Mouse (Mus musculus) embryonic fibroblast, embryonic 13.5 days (primary cell): ENCODE measurements around the gene Ybx3. TPM values are rescaled to one million over a fixed set of nuclear protein-coding genes. Genes with fewer than 3 reads are reported as not detected.

ENCODE experiments used
- H3K27ac ChIP-seq: 2 replicates; pipeline ENCODE4 v1.5.1; 2012; ENCODE audit warnings: low read length, control low read depth, inconsistent platforms; ENCODE audit not compliant: insufficient read depth
- H3K4me1 ChIP-seq: 2 replicates; pipeline ENCODE4 v1.6.1; 2011; ENCODE audit warnings: low read length; ENCODE audit not compliant: control insufficient read depth, insufficient read depth
- H3K4me3 ChIP-seq: 2 replicates; pipeline ENCODE4 v1.5.1; 2011; ENCODE audit warnings: mild to moderate bottlenecking, control low read depth, low read length; ENCODE audit not compliant: insufficient read depth
- CTCF ChIP-seq: IDR thresholded peaks from 2 replicates; pipeline ENCODE4 v1.5.1; 2011; ENCODE audit warnings: mild to moderate bottlenecking, control low read depth, low read length, moderate library complexity, borderline replicate concordance; ENCODE audit not compliant: insufficient read depth
- POLR2A ChIP-seq: IDR thresholded peaks from 2 replicates; pipeline ENCODE4 v1.6.1; 2011; ENCODE audit warnings: low read depth, mild to moderate bottlenecking, control low read depth, low read length, moderate library complexity
- polyA plus RNA-seq: library from polyadenylated mRNA; stranded (reverse); fragments of >200 nt; gene quantifications from 2 replicates; pipeline ENCODE4 v1.2.4, GENCODE M21; 2011; ENCODE audit warnings: low read depth; ENCODE audit not compliant: missing spikeins, insufficient read length

Ybx3 gene
- 262 and 295 TPM in 2 replicates for polyA plus RNA-seq

- Histone ChIP-seq H3K27ac (peak within 1 kb of the TSS; percentile 63), H3K4me3 (peak within 1 kb of the TSS; percentile 93), H3K4me1 (no peaks in the 10 kb centered on the region; the same call in 1 of the 2 replicates)
Observed at GRCm38 (mm10) chr6:131388040-131389021, at the start of gene Ybx3. Gene Ybx3 (minus strand): TSS chr6:131388476.

DNA sequence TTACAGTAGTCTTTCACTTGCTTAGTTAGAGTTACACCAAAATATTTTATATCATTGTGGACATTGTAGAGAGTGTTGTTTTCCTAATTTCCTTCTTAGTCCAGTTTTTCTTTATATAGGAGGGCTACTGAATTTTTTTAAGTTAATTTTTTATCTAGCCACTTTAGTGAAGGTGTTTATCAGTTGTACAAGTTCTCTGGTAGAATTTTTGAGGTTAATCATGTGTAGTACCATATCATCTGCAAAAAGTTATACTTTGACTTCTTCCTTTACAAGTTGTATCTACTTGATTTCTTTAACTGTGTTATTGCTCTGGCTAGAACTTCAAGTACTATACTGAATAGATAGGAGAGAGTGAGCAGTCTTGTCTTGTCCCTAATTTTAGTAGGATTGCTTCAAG, 48.4 kb upstream of the Ybx3 start:
- no peaks in the 10 kb centered on the region for H3K4me1 ChIP-seq
- TF ChIP-seq CTCF: no peak
- no peak for TF ChIP-seq POLR2A
- no peak overlapping the region for H3K27ac ChIP-seq
- H3K4me3 ChIP-seq: no peak overlapping the region

More at GRCm38 (mm10) chr6:131388040-131389021, at the start of gene Ybx3:
- TF ChIP-seq CTCF (no peak), POLR2A (peak; percentile 57)

DNA sequence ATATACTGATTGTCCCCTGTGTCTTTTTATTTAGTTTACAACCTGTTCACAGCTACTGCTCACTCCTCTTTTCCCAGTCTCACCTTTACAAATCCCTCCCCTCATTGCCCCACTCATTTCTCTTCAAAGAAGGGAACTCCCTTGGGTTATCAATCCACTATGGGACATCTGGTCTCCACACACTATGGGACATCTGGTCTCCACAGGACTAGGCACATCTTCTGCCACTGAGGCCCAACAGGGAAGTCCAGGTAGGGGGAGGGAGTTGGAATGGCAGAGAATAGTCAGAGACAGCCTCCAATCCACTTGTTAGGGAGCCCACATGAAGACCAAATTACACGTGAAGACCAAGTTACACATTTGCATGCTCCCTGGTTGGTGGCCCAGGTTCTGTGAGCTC, 45.8 kb upstream of the Ybx3 start:
- H3K27ac ChIP-seq: no peak overlapping the region
- H3K4me1 ChIP-seq: no peaks in the 10 kb centered on the region
- no peak overlapping the region for H3K4me3 ChIP-seq
- TF ChIP-seq CTCF (no peak), POLR2A (no peak)

- TF ChIP-seq CTCF: no peak
- no peak for TF ChIP-seq POLR2A
- H3K4me1 ChIP-seq: no peaks in the 10 kb centered on the region
- no peak overlapping the region for H3K27ac ChIP-seq
- peak overlapping the region; percentile 14; the same call in 1 of the 2 replicates for H3K4me3 ChIP-seq
Observed at GRCm38 (mm10) chr6:131433153-131434048, 45.1 kb upstream of the Ybx3 start.

DNA sequence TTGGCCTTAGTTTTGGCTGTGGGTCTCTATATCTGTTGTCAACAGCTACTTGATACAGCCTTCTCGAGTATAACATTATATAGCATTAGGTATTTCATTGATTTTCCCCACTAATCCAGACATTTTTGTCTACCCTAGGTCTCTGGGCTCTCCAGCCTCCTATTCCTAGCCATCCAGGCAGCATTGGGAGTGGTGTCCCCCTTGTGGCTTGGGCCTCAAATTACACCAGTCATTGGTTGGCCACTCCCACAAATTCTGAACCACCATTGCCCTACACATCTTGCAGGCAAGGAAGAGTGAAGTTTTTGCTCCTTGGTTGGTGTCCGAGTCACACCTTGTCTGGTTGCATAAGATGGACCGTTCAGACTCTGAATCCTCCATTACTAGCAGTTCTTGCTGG, 33.3 kb upstream of the Ybx3 start:
- no peak overlapping the region for H3K27ac ChIP-seq
- H3K4me1 ChIP-seq: 0 out of 2 replicates have a peak, but pooled peaks cover 2% of the 10 kb centered on the region
- H3K4me3 ChIP-seq: no peak overlapping the region
- no peak for TF ChIP-seq POLR2A
- no peak for TF ChIP-seq CTCF

DNA sequence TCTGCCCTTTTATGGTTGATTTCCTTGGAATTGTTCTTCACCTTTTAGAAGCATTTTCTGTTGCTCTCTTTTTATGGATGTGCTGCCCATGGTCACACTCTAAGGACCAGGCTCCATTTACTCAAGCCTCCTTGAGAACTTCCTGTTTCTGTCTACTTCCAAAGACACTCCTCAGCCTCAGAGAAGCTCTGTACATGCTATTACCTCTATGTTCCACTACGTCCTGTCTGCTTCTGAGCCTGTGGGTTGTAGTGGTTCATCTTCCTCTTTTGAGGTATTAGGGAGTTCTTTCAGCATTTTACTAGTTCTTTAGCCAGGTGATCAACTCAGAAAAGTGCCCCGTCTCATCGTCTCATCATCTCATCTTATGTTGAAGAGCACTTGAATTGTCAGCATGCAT, 31.3 kb upstream of the Ybx3 start:
- TF ChIP-seq POLR2A: no peak
- TF ChIP-seq CTCF: no peak
- Histone ChIP-seq H3K4me1 (0 out of 2 replicates have a peak, but pooled peaks cover 2% of the 10 kb centered on the region), H3K27ac (no peak overlapping the region), H3K4me3 (no peak overlapping the region)

- Histone ChIP-seq H3K4me1 (0 out of 2 replicates have a peak, but pooled peaks cover 2% of the 10 kb centered on the region), H3K4me3 (no peak overlapping the region), H3K27ac (no peak overlapping the region)
- TF ChIP-seq POLR2A: no peak
- TF ChIP-seq CTCF: no peak
Observed at GRCm38 (mm10) chr6:131418770-131419169, 30.5 kb upstream of the Ybx3 start.

DNA sequence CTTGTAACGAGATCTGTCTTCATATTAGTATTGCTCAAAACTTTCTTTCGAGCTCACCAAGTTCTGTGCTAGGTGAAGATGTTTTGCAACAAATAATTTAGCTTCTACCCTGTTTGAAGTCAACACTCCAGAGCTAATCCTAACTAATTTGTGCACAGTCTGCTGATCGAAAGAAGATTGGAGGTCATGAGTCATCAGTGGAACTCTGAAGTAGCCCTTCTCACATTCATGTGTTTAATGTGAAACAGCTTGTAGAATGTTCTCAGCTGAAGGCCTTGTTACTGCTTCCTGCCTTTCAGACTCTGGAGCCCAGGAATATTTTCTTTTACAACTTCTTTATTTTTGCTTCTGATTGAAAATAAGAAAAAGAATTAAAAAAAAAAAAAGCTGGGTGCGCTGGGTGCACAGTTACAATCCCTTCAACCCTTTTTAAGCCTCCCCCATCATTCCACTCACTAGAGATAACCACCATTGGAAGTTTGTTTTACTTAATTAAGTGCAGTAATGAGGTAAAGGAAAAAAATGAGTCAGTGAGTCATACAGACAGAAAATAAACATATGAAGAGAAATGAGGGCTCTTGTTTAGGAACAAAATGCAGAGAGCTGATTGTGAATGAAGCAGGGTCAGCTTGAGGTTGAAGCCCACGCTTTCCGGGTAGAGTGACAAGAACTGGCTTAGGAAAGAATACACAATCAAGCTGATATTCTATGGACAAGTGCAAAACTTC, 23.0 kb upstream of the Ybx3 start:
- no peak for TF ChIP-seq POLR2A
- TF ChIP-seq CTCF: no peak
- peaks cover 4% of the 10 kb centered on the region for H3K4me1 ChIP-seq
- H3K4me3 ChIP-seq: no peak overlapping the region
- H3K27ac ChIP-seq: 0 out of 2 replicates have a peak overlapping the region, but pooled peaks have one; percentile 0

- Histone ChIP-seq H3K4me3 (no peak overlapping the region), H3K27ac (no peak overlapping the region), H3K4me1 (peaks cover 6% of the 10 kb centered on the region)
- TF ChIP-seq CTCF: no peak
- no peak for TF ChIP-seq POLR2A
Observed at GRCm38 (mm10) chr6:131406957-131407356, 18.7 kb upstream of the Ybx3 start.
